Mouse (Mus musculus) inflammation-experienced regulatory T-cells, adult 6 months (primary cell): ENCODE data around the gene Pip4k2a. TPM values are rescaled to one million over a fixed set of nuclear protein-coding genes. Genes with fewer than 3 reads are reported as not detected.

Experiments used
- ATAC-seq: one replicate; pipeline ENCODE4 v1.8.0; 2017
- polyA plus RNA-seq, 3 experiments: library from polyadenylated mRNA; unstranded; fragments of 100-300 nt; shearing (Covaris generic); gene quantifications; one replicate each; pipeline ENCODE4 v1.2.1; 2017

Pip4k2a gene
- polyA plus RNA-seq, 3 experiments from 2014 or later = 16.7 to 23.5 (median 18.4) TPM

DNA sequence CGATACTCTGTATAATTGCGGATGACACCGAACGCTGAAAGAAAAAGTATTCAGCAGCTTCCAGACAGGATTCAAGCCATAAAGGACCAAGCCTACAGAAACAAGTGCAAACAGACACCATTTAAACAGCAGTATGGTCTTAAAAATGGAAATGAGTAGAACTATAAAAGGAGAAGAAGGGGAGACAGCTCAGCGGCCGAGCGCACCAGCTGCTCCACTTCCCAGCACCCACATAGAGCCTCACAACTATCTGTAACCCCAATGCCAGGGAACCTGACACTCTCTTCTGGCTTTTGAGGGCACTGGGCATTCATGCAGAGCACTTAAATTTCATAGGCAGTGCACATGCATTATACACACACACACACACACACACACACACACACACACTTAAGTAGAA, 18.3 kb downstream of the Pip4k2a start:
- ATAC-seq = no peak

DNA sequence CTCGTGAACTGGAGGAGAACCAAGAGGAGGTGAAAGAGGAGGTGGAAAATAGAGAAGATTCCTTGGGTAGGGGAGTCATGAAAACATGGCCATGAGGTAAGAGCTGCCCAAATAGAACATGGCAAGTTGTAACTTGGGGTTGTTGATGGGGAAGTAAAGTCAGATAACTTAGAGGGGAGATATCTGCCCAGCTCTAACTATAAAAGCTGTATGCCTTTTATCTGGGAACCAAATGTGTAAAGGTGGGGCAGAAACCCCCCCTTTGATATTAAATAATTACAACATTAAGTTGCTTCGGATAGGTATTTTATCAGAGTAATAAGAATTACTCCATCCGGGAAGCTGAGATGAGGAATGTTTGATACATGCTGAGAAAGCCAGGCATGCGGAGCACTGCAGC, 18.9 kb downstream of the Pip4k2a start:
- no peak for ATAC-seq

DNA sequence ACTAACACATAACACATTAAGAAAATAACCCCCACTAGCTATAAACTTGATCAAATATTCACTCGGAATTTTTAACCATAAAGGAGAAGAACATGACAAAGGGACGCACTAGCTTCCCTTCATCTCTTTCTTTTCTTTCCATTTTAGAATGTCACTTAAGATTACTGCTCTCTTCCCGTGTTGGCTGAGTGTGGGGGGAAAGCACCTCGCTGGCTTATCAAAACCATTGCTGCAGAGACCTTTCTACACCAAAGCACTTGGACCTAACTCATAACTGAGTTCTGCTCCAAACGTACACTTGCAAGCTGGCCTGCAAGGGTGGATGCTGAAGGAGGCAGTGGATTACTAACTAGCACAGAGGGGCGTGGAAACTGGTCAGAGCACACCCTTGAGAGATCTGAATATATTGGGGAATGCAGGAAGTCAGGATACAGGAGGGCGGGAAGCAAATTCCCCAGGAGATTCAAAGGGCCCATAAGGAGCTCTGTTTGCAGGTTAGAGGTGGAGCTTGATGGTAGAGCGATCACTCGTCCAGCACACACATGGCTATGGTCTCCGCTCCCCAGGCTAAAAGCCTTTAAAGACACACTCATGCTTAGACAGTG, 20.6 kb downstream of the Pip4k2a start:
- peak; percentile 71 for ATAC-seq

DNA sequence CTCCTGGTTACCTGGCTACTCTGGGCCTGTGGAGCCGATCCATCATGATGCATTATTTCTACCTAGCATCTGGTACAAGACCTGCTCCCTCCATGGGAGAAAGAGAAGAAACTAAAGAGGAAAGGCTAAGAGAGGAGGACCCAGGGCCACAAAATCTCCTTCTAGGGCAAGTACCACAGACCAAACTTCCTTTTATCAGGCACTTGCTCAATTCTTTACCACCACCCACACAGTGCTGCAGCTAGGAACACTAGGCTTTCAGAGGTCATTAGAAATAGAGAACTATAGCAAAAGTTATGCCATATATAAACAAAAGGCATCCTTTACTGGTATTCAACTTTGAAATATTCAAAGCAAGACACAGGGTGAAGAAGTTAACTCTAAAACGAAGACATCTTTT, 21.8 kb downstream of the Pip4k2a start:
- peak; percentile 42 for ATAC-seq

DNA sequence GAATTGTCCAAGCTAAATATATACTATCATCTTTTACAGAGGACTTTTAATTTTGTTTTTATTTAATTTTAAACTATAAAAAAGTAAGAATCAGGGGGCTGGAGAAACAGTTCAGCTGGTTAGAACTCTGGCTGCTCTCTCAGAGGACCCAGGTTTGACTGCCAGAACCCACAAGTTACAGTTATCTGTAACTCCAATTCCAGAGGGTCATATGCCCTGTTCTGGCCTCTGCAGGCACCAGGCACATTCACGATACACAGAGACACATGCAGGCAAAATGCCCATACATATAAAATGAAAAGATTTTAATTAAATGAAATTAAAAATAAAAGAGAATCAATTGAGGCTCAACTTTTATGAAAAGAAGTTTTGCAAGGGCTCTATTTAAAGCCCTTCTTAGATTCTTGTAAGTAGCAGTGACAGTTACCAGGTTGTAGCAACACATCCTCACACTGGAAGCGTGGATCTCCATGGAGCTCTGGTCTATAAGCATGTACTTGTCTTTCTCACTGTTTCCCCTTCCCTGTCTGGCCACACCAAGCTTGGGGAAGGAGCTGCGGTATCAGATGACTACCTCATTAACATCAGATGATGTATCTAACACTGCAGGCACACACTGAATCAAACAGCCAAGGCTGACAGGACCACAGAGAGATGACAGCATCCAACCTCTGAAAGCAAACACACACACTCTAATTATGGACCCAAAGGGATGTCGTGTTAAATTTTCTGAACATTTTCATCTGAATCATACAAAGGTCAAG, 22.9 kb downstream of the Pip4k2a start:
- ATAC-seq = no peak

DNA sequence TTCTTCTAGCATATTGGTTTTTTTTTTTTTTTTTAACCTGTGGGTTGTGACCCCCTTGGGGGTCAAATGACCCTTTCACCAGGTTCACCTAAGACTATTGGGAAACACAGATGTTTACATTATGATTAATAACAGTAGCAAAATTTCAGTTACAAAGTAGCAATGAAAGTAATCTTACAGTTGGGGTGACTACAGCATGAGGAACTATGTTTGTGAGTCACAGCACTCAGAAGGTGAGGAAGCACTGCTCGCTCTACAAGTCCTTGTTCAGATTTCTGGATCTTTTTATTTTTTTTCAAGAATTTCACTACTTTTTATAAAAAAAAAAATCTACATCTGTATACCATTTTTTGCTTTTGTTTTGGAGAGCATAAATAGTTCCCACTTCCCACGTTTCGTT, 26.4 kb downstream of the Pip4k2a start:
- ATAC-seq = no peak

DNA sequence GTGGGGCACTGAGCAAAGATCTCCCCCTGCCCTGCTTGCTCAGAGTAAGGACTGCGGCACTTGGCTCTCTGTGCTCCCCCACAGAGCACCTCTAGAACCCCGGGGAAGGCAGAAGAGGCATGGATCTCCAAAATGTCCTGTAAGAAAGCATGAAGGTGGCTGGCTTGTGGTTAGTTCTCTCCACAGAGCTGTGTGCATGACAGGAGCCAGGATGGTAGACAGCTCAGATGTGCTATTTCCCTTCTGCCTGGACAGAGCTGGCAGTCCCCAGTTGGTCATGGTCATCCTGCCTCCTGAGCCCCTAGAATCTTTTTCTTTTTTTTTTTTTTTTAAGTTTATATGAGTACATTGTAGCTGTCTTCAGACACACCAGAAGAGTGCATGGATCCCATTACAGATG, 27.5 kb downstream of the Pip4k2a start:
- no peak for ATAC-seq

DNA sequence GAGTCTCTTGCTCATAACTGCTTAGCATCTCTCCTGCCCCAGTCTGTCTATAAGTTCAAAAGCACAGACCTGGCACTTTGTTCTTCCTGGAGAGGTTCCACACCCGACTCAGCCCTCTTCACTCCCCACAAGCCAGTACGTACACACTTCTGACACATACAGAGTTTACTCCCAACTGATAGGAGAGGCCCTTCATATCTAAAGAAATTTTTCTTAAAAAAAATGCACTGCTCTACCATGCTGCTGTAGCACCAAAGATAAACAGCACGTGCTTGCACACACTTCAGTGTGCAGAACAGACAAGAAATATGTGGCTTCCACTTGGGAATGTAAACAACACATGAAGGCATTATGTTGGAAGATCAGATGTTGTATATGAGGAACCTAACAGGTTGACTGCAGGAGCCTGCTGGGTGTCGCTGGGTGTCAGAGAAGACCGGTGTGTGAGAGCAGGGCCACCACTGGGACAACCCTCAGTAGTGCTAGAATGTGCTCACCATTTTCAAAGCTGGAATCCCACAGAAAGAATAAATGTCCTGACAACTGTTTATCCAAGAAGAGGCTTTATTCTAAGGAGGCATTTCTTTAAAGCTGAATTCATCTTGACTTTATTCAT, 28.8 kb downstream of the Pip4k2a start:
- no peak for ATAC-seq

DNA sequence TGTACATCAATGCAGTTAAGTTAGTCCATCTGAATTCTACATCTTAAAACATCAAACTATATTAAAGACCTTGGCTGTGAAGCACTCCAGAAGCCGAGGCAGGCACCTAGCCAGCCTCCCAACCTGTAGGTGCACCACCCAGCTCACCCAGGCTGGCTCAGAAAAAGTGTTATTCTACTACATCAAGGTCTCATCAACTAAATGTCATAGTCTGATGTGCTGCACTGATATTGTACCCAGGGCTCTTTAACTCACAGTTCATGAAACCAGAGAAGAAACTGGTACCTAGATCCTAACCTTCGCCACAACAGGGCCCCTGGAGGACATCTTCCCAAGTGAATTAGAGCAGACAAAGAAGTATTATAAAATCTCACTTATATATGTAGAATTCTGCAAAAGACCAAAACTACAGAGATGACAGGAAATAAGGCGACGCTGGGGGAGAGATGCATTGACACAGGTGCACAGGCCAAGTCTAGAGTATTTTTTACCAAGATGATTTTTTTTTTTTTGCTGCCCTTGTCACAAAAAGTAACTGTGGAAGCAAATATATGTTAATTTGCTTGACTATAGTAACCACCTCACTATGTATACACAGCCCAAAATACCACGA, 30.4 kb downstream of the Pip4k2a start:
- peak; percentile 62 for ATAC-seq

DNA sequence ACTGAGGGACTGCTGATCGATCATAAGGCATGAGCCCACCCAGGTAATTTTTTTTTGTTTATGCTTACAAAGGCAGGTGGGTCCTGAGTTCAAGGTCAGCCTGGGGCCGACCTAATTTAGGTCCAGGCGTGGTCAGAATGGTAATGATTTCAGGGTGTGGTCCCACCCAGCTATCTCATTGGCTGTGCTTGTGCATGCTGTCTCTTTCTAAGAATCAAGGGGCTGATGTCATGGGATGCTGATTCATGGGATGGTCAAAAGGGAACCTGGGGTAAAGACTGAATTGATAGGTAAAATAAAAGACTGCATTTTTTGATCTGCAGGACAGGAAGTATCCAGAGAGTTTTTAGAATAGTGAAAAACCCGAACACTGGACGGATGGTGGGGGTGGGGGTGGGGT, 31.4 kb downstream of the Pip4k2a start:
- no peak for ATAC-seq

DNA sequence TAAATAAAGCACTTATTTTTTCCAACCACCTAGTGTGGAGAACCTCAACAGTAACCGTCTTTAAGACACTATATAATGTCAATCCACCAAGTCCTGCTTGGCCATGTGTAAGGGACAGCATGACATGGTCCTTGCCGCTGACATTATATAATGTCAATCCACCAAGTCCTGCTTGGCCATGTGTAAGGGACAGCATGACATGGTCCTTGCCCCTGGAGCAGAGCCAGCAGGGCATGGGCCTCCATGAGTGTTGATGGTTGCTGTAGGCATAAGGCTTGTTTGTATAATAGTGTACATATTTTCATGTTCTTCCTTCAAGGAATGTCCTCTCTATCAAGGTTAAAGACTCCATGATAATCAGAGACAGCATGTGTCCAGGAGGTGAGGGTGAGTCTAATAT, 32.0 kb downstream of the Pip4k2a start:
- ATAC-seq = no peak

DNA sequence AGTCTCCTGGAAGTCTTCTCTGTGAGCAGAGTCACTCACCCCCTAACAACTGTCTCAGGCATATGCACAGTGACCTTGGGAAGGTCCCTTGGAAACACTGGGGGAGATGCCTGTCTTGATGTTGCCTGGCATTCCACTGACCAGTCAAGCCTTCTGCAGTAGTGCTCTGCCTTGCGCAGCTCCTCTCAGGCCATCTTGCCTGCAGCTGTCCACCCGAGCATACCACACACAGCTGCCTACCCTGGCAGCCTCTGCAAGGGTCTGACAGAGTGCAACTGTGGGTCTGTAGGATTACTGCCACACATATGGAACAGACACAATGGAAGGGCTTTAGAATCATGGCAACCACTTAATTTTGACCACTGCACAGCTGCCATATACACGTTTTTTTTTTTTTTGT, 32.8 kb downstream of the Pip4k2a start:
- no peak for ATAC-seq

DNA sequence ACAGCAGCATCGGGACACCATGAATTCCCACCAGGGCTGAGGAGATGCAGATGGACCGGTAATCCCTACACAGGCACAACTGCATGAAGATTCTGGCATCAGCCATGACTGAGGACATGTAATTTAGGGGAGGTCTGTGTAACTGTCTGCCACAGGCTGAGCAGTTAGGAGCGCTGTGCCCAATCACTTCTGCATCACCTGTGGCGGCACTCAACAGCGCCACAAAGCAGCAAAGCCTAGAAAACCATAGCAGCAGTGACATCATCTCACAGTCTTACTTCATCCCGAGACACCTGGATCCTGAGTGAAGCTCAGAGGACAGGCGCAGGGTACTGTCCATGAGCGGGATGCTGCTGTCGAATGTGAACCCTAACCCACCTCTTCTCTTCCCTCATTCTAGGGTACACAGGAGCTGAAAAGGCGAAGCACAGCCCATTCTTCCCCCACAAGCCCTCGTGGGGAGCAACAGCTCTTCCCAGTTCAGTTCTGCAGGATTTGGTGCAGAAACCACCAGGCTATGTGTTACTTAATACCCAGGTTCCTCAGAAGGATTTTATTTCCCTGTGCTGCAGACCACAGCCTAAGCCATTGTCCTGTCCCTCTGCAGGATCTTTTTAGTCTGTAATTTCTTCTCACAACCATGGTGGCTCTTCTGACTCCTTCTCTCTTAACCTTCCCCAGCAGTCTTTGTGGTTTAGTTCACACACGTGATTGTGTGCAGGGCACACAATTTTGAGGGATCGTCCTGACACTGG, 34.5 kb downstream of the Pip4k2a start:
- no peak for ATAC-seq

DNA sequence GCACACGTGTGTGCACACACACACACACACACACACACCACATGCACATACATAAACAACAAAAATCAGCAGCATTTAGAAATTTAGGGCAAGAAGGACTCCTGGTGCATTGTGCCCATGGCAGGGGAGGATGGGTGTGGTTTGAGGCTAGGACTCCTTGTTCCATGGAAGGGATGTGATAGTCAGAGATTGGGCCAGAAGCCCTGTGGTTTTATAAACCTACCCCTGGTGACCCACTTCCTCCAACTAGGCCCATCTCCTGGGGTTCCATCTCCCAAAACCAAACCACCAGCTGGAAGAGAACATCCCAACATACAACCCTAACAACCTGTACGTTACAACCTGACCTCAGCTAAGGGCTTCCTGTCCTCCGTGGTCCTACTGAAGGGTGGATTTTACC, 35.4 kb downstream of the Pip4k2a start:
- ATAC-seq = no peak

DNA sequence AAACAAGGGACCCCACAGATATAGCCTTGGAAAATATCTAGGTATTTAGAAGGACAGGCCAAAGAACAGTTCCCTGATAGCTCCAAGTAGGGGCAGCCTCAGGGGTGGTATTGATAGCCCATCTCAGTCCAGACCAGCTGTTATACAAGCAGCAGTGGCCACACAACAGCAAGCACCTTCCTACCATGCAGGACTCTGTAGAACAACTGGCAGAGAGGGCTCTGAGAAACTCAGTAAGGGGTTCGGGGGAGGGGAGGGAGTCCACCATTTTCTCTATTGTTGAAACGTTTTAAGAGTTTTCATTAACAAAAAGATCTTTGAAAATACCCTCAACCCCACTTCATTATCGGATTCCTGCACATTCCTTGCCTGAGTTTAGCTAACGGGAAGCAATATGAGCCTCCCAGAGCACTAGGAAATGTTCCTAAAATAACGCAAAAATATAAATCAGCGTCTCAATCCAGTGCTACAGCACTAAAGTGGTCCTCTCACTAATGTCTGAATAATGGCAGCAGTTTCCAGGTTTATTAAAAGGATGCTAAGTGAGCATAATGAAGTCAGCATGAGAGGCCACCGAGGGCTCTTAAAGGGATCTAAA, 37.5 kb downstream of the Pip4k2a start:
- no peak for ATAC-seq

DNA sequence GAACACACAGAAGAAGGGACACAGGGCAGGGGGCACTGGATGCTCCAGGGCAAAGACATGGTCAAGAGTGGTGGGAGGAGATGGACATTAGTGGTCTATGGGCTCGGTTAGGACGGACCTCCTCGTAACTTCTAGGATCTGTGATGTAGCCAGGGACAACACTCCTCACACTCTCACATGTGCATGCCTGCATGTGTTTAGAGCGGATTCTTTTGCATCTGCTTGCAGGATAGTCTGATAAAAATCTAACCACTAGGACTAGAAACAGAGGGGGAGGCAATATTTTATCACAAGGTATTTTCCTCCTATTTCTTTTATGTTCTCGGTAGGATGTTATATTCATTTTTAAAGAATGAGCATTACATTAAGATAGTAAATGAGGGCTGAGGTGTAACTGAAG, 38.4 kb downstream of the Pip4k2a start:
- peak; percentile 24 for ATAC-seq

DNA sequence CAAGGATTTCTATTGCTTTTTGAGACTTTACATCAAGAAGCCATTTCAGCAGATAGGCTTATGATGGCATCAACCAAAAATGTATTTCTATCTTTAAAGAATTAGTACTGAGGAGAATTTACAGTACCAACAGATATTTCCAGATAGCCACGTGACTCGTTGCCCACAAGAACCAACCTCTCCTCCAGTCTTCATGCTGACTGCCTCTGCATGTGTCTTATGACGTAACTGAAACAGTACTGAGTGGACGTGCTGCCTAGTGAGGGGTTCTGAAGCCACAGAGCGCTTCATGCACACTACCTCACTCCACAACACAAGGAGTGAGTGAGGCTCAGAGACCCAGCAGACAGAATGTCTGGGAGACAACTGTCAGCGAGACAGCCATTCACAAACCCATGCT, 38.9 kb downstream of the Pip4k2a start:
- ATAC-seq = peak; percentile 75

DNA sequence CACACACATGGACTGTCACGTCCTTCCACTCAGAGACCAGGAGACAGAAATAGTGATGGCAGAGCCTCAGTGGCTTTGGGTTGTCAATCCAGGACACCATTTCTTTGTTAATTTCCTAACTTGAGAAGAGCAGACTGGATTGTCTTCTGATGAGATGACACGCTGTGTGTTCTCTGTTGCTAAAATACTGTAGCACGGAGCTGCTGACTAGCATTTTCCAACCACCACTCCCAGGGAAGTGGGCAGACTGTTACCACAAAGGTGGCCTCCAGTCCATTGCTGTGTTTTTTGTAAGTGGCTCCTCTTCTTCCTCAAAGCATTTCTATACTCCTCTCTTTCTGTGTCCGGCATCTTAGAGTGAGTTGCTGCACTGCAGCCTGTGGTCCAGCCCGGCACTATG, 39.4 kb downstream of the Pip4k2a start:
- ATAC-seq = peak; percentile 67

DNA sequence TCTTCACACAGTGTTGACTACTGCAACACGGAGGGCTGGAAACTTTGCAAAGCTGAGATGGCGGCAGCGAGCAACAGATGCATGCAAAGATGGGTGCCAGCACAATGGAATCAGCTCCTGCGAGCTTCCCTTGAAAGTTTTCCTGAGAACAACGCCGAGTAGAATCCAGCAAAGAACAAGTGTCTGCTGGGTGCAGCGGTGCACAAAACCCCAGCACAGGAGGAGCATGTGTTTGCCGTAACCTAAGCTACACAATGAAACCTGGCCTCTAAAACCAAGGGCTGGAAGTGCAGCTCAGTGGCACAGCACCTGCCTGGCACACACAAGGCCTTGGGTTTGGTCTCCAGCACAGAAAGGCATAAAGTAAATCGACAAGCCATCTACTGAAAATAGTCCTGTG, 39.9 kb downstream of the Pip4k2a start:
- no peak for ATAC-seq

DNA sequence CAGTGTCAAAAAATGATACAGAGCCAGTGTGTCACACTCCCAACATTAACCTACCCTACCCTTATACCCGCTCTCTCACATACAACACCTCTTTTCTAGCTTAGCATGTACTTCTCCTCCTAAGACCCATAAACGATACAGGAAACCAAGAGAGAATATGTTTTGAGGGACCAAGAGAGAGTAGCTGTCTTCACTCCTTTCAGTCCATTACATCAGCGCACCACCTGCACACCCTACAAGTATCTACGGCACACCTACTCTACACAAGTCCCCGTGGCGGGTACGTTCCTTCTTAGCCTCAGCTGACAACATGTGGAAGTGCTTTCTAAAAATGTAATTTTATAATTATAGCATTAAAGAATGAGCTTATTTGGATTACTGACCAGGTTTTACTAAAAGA, 40.5 kb downstream of the Pip4k2a start:
- ATAC-seq = peak; percentile 15

DNA sequence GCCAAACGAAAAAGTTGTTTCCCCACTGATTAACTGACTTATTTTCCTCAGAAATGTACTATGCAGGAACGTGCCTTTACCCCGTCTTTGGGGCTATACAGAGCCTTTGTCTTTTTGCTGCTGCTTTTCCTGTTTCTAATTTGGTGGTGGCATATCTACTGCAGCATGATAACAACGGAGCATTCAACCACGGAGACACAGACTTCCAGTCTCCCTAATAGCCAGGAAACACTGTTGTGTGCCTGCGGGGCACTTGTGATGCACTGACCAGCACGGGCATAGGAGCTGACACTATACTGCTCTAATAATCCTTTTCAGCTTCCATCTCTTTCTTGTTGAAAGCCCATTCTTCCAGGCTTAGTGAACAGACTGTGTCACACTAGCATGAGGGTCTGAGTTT, 41.0 kb downstream of the Pip4k2a start:
- no peak for ATAC-seq

DNA sequence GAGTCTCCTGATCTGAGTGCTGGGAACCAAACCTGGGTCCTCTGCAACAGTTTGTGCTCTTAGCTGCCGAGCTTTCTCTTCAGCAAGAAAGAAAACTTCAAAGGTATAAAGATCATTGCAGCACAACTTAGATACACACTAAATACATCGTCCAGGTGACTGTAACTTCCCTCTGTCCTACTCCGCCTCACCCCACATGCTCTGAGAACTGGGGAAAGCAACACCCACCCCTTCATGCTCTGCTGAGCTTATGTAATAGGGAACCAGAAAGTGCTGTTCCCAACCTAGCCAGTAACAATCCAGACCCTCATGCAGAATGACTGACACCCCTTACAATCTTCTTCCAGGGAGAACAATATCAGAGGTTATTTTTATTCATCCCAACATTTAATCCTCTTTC, 41.5 kb downstream of the Pip4k2a start:
- ATAC-seq = no peak

DNA sequence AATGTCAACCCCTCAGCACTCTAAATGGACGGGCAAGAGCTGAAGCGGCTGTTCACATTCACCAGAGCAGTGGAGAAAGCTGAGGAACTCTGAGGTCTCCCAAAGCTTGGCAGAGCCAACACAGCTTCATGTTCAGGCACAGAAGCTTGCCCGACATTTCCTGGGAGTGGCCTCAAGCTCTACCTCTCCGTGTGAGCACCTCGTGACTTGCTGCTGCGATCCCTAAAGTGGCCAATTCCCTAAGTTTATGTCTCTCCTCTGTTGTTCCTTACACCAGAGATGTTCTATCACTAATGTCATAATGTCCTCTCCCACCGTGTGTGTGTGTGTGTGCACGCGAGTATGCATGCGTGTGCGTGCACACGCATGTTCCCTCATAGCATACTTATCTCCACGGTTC, 42.3 kb downstream of the Pip4k2a start:
- ATAC-seq = no peak
